Mouse (Mus musculus) testis, postnatal 10 days (tissue): ENCODE results near the gene Fam90a1b.
"Not testable (repeated sequence)": the region's sequence is repeated elsewhere in the genome, so short reads cannot be mapped to it uniquely, and the experiment has no call there.

Experiments
- DNase-seq: peaks from one replicate; pipeline ENCODE4 v3.0.0; 2021; ENCODE audit warnings: low spot score

Fam90a1b gene

DNA sequence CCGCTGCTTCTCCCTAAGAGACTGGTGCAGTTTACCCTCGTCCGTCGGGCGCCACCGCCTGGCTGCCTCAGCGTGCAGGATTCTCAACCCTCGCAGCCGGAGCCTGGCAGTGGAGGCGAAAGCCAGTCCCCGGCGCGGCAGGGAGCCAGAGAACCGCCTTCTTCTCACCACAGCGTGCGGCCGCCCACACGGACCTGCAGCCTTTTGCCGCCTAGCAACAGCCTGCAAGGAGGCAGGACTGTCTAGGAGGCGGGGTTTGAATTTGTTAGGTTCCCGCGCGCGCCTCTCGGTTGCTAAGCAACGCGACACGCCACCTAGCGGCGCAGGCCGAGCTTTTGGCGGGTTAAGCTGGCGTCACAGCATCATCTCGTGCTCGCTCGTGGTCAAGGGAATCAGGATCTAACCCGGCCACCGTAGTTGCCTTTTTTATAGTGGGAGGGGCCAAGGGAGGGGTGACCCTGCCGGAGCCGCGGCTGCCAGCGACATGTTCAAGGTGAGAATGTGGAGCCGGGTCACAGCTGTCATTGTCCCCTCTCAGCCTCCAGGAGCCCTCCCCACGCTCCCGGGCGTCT is at the start of gene Fam90a1b, which contains the start of gene Apoo:
Gene Fam90a1b, minus strand, starts transcription at position 108 of the 572 bp plus-strand sequence.
Gene Apoo, plus strand, starts transcription at position 448 of the 572 bp plus-strand sequence.
- DNase-seq = peak; percentile 95

DNA sequence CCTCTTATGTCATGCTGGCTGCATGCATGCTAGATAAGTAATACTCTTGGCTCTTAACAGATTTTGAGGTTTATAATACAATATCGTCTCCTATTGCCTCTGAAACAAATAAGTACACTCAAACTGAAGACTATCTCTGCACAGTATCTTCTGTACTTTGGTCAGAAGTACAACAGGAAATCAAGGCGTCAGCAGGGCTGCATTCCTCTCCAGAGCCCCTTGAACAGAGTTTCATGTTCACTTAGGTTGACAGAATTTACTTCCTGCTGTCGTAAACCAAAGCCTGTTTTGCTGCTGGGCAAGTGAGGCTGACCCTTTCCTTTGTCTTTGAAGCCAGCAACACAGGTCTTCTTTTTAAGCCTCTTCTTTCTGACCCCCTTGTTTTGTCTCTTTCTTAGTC is 42.4 kb upstream of the Fam90a1b start:
- DNase-seq = no peak

GRCm38 (mm10) chrX:94378734-94379133 is 12.2 kb upstream of the Fam90a1b start:
- DNase-seq = no peak

DNA sequence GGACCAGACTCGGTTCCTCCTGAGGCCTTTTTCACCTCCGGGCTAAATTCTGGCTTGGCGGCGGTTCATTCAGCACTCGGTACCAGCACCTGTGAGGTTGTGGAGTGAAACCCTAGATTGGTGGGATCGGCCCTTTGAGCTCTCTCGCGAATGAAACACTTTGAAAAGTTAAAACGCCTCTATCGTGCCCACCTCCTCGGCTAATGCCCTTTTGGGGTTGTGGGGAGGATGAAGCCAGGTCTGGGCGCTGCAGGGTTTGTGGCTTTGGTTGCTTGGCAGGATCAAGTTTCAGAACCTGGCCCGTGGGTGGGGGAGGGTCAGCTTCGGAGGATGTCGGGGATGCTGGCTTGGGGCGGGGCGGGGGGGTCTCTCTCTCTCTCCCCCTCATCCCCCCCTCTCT is 671 bp upstream of the Fam90a1b start:
- peak; percentile 60 for DNase-seq

GRCm38 (mm10) chrX:94366029-94366428 is 548 bp downstream of the Fam90a1b start:
- no peak for DNase-seq

DNA sequence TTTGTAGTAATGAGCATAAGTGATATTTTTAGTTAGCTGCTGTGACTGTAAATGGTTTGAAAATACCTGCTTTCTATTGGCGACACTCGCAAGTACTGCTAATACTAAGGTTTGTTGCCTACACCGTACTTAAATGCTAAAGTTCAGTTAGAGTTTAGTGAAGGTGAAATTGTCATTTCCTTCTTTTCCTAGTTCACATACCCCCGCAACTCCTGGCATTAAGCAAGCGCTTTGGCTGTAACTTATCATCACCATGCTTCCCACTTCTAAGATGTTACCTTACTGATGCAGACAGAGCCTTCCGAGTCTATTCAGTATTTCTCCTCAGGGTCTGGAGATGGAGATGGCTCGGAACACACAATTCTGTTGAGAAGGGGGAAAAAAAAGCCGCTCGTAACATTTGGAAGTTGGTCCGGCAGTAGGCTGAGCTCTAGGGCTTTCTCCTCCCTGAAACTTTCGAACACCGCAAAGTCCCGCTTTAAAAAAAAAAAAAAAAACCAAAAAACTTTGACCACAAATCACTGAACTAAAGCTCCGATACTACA is 1.1 kb downstream of the Fam90a1b start:
- DNase-seq = no peak

DNA sequence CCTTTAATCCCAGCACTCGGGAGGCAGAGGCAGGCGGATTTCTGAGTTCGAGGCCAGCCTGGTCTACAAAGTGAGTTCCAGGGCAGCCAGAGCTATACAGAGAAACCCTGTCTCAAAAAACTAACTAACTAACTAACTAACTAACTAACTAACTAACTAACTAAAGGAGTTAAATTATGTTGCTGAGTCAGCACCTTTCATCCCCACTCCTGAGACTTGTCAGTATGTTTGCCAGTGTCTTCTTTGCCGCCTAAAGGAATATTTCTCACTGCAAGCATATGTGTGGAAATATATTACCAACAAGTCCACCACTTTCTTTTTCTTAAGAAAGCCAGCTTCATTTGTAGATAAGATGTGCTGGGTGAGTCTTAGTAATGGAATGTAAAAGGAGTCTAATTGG is 22.9 kb downstream of the Fam90a1b start:
- DNase-seq = not testable (repeated sequence)

GRCm38 (mm10) chrX:94321036-94321902 is 45.3 kb downstream of the Fam90a1b start:
- no peak for DNase-seq
